Mouse (Mus musculus): ENCODE measurements around the gene Kcnk12. TPM values are rescaled to one million over a fixed set of nuclear protein-coding genes. Genes with fewer than 3 reads are reported as not detected.

The Kcnk12 gene
- not detected for total RNA-seq (2021)
- long read RNA-seq, experiment 1, result 0 reads
- long read RNA-seq, experiment 2, result 0 reads

GRCm38 (mm10) chr17:87797688-87798291 lies at the start of gene Kcnk12:
Gene Kcnk12, minus strand, starts transcription at chr17:87797994.
- no peak for DNase-seq

DNA sequence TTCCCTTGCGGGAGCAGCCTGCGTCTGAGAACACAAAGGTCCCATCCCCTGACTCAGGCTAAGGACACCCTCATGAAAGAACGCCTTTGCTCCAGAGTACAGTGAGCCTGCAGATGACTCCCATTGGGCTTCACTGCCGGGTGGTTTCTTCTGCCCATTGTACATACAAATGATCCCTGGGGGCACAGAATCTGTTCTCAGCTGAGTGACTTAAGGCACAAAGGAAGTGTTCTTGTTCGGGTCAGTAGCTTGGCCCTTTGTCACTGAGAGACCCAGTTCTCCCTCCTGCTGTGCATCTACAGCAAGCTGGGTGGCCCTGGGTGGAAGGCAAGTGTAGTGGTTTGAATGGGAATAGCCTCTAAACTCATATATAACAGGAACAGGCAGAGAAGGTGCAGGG lies 44.4 kb upstream of the Kcnk12 start:
- no peak for DNase-seq

DNA sequence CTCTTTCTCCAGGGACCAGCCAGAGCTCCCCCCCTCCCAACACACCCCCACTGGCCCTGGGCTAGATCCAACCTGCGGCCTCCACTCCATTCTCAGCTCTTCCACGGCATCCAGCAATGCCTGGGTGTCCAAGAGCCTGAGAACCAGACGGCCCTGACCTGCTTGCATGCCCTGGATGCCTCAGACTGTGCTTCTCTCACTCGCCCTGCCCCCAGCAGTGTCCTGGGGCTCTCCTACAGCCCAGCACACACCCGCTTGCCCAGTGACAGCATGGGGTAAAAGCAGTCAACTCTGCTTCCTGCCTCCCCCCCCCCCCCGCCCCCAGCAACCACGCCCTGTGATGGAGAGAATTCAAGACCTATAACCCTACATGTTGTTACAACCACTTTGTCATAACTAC lies 42.3 kb upstream of the Kcnk12 start:
- no peak for DNase-seq

DNA sequence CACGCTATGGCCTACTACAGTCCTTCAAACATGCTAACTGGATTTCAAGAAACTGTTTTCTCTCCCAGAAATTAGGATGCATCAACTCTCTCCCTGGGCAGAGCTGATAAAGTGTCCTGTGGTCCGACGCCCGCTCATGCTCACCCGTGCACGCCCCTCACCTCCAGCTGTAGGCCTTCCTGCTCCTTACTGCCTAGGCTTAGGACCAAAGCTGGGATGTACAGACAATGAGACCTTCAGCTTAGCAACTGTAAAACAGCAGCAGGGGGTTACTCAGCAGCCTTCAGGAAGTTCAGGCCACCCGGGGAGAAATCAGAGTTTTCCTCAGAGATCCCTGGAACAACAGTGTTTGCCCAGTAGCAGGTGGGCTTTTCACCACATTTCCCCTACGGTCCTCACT lies 37.1 kb upstream of the Kcnk12 start:
- DNase-seq, result no peak

DNA sequence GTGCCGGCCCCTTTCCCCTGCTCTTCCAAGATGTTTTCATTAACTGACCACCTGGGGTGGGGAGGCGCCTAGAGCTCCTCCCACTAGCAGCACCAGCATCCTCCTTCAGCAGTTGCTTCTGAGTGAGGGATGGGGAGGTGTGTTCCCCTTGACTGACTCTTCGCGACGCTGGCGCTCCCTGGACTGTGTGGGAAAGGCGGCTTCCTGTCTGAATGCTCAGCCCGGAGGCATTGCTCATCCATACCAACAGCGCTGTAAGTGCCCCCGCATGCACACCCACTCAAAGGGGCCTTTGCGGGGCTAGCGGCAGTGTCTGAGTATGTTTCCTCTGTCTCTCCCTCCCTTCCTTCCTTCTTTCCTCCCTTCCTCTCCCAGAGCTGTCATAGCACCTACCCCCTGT lies 29.1 kb upstream of the Kcnk12 start:
- no peak for DNase-seq

- DNase-seq, result no peak
Observed at GRCm38 (mm10) chr17:87826036-87826560, 28.3 kb upstream of the Kcnk12 start.

- DNase-seq, result no peak
Observed at GRCm38 (mm10) chr17:87825454-87826008, 27.7 kb upstream of the Kcnk12 start.

GRCm38 (mm10) chr17:87823031-87823430 lies 25.2 kb upstream of the Kcnk12 start:
- no peak for DNase-seq

DNA sequence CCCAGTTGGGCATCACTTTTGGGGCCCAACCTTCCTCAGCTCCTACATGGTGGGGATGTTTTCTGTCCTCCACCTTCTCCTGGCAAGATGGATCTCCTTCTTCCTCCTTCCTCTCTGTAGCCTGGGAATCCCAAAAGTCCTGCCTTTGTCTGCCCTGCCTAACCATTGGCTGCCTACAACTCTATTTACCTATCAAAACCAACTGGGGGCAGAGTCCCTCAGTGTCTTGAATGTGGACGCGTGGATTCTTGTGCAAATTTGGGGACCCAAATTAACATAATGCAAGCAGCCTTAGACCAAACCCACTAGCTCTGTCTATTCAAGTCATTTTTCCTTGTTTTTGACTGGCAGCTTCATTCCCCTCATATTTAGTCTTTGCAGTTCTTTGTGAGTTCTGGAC lies 11.8 kb upstream of the Kcnk12 start:
- DNase-seq, result no peak

DNA sequence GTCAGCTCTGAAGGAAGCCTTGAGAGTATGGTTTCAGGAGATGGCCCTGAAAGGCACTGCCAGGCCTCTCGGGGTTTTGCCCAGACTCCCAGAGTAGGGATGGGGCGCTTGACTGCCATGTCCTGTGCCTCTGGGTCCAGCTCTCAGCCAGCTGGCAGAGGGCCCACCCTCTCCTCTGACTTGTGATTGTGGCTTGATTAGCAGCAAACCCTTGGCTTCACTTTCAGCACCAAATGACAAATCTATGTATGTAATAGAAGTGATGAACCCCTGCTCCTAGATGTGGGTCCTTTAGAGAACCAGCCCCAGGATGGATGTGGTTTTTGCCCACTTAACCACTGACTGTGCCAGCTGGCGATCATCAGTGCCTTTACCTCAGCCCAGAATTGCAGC lies 2.1 kb upstream of the Kcnk12 start:
- no peak for DNase-seq

DNA sequence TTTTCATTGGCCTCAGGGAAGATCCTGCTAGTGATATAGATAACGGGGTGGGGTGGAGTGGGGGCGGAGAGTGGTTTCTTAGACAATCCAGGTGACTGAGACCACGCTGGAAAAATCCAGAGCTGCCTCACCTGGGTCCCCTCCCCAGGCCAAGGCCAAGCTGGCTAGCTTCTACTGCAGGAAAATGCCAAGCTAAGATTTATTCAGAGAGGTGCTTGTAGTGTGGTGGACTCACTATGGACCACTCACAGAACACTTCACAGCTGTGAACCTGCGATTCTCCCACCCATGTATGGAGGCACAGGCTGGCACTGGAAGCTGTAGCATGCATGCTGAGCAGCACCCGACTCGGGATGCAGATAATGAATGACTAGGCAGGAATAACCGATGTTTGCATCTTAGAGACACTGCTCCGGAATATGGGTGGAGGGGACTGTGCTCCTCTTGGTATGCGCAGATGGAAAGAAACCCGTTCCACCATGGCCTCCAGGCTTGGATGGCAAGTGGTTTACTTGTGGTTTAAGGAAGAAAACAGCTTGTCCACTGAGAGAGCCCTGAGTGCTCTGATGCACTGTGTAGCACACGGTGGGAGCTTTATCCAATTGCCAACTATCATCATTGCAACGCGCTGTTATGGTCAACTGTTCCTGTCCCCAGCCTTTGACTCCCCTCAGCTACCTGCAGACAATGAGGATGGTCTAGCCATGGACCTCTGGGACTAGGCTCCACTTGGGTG lies 1.6 kb upstream of the Kcnk12 start:
- no peak for DNase-seq

- peak; percentile 21 to 48 for DNase-seq
Observed at GRCm38 (mm10) chr17:87798423-87798941, 688 bp upstream of the Kcnk12 start.

DNA sequence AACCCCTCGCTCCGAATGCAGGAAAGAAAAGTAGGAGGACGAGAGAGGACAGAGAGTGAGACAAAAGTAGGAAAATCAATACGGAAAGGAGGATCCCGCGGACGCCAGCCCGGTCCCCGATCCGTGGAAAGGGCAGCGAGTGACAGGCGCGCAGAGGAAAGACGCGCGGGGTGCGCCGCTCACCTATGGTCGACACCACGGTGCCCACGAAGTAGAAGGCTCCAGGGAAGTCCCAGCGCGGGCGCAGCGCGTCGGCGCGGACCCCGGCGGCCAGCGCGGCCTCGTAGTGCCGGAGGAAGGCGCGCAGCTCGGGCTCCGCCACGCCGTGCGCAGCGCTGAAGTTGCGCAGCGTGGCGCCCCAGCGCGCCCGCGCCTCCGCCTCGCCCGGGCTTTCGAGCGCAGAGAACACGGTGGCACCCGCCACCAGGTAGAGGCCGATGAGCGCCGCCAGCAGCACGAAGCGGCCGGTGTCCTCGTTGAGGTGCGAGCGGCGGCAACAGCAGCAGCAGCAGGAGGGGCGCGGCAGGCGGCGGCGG lies 845 bp downstream of the Kcnk12 start:
- DNase-seq, result no peak

GRCm38 (mm10) chr17:87795927-87796714 lies 1.7 kb downstream of the Kcnk12 start:
- DNase-seq, result no peak

GRCm38 (mm10) chr17:87794801-87795200 lies 3.0 kb downstream of the Kcnk12 start:
- DNase-seq, result no peak

- DNase-seq, result no peak
Observed at GRCm38 (mm10) chr17:87793331-87793730, 4.5 kb downstream of the Kcnk12 start.

- DNase-seq, result no peak
Observed at GRCm38 (mm10) chr17:87792623-87793315, 5.0 kb downstream of the Kcnk12 start.

DNA sequence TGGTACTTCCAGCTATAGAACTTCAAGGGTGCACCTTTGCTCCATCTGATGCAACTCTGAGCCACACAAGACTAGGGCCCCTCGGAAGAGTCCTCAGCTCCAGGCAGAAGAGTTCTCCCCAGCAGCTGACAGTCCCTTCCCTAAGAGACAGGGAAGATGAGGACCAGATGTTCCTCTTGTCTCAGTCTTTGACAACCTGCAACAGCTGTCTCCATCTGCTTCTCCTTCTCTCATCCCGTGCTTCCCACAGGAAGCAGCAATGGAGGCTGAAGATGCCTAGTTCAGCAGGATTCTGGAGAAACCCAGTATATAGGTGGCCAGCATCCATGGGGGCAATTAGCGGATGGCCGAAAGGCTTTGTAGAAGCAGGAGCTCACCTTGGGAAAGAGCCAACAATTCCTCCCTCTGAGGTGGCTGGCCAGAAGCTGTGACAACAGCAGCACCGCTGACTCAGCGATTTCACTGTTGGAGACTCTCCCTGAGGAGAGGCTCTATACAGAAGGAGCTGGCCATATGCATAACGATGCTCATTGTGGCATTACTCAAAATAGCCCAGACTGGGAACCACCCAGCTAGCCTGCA lies 6.2 kb downstream of the Kcnk12 start:
- peak; percentile 7 for DNase-seq

DNA sequence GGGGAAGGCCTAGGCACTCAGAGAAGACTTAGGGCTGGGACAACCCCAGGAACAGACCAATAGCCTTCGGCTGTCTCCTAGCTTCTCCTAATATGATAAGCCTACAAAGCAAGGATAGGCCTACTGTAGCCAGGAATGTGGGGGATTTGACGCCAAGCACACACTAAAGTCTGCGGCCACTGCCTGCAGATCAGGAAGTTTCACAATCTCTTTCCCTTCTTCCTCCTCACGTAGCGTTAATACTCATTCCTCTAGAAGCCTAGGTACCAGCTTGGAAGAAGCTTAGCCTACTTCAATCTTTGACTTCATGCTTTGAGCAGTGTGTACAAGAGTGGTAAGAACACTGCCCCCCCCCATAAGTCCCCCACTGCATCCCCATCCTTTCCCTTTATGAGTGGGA lies 7.1 kb downstream of the Kcnk12 start:
- no peak for DNase-seq

DNA sequence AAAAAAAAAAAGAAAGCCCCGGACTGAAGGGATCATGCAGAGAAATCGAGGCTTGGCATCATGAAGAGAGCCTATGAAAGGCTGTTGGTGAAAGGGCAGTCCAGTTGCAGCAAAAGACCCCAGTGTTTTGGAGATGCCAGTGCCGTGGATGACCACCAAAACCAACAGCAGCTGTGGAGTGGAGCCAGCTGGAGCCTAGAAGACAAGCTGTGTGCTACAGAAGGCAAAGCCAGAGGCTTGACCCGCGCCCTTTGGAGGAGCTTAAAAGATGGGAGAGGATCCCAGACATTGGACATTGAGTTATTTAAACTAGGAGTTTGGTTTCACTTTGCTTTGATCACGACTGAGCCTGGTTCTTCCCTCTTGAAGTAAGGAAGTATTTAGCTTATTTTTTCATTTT lies 9.6 kb downstream of the Kcnk12 start:
- no peak for DNase-seq

- no peak for DNase-seq
Observed at GRCm38 (mm10) chr17:87787711-87788110, 10.1 kb downstream of the Kcnk12 start.
